Comparison of ENCODE assay signal across 9 mouse cellular contexts in genomic region chr16:18047660-18048059, GRCm38 (mm10). TPM values are rescaled to one million over a fixed set of nuclear protein-coding genes. Genes with fewer than 3 reads are reported as not detected.
A peak's percentile ranks its signal among the peaks of the same experiment; 100 is the strongest.
DNase-seq lines count a peak whose midpoint lies in the region; TF ChIP-seq lines count a peak whose summit lies in the region.
"Had no signal": no experiment of that assay in that cellular context is flagged by ENCODE, and none has a peak within 500 bp of the region (broad histone marks: within the 10 kb centered on the region; RNA-seq: fewer than 3 reads in every experiment).

No protein-coding gene starts in this region.

- peak; percentile 42 to 61 for DNase-seq in layer of hippocampus, adult 2 months (ENCODE audit: low spot score in 2 of 2)
- DNase-seq in layer of hippocampus, adult 8-10 months (ENCODE audit: low spot score in 2 of 2) = no peak
- peak; percentile 52 for DNase-seq in cerebellum, adult 8-10 months
- DNase-seq in heart, postnatal 4 days = peak; percentile 58
- peak; percentile 30 to 60 for DNase-seq in layer of hippocampus, postnatal 14 days (ENCODE audit: low spot score in 2 of 2)
- DNase-seq in naive thymus-derived CD4-positive, alpha-beta T cell, adult 2 months (ENCODE audit: low read depth) = peak; percentile 71
- DNase-seq in urinary bladder, postnatal 10 days (ENCODE audit: low spot score) = no peak

- H3K27me3 ChIP-seq in ES-Bruce4 (ENCODE audit: control insufficient read depth, insufficient read depth, low read length, poor library complexity, severe bottlenecking) = no peaks in the 10 kb centered on the region

- no peaks in the 10 kb centered on the region for H3K9me3 ChIP-seq in ES-Bruce4 (replicated peaks; ENCODE audit: control insufficient read depth, insufficient read depth, low read length, poor library complexity, severe bottlenecking)
- H3K9me3 ChIP-seq: embryonic facial prominence, embryonic 13.5 days had no signal

- H3K4me1 ChIP-seq in ES-Bruce4 (ENCODE audit: control insufficient read depth, insufficient read depth, low read length) = no peaks in the 10 kb centered on the region

- TF ChIP-seq CTCF in layer of hippocampus, adult 2 months (conservative IDR thresholded peaks at IDR 0.05) = peak; percentile 87
- peak; percentile 12 for TF ChIP-seq CTCF in ES-Bruce4 (IDR thresholded peaks at IDR 0.05; ENCODE audit: low read depth, low read length)

- no peak for TF ChIP-seq EP300 in ES-Bruce4 (IDR thresholded peaks at IDR 0.05; ENCODE audit: insufficient read depth, low read depth, low read length)

- H3K4me3 ChIP-seq in layer of hippocampus, adult 2 months = no peak overlapping the region
- no peak overlapping the region for H3K4me3 ChIP-seq in ES-Bruce4 (ENCODE audit: low read depth, low read length)
- H3K4me3 ChIP-seq: embryonic facial prominence, embryonic 13.5 days had no signal

- no peak for TF ChIP-seq POLR2A in ES-Bruce4 (IDR thresholded peaks at IDR 0.05; ENCODE audit: insufficient read depth, low read length)

- no peak overlapping the region for H3K9ac ChIP-seq in ES-Bruce4 (ENCODE audit: low read depth, poor library complexity, severe bottlenecking)
- H3K9ac ChIP-seq: embryonic facial prominence, embryonic 13.5 days had no signal

- no peaks in the 10 kb centered on the region for H3K36me3 ChIP-seq in ES-Bruce4 (ENCODE audit: control insufficient read depth, insufficient read depth, low read length, poor library complexity, severe bottlenecking)
- H3K36me3 ChIP-seq: embryonic facial prominence, embryonic 13.5 days had no signal

- no peak overlapping the region for H3K27ac ChIP-seq in layer of hippocampus, adult 2 months
- no peak overlapping the region for H3K27ac ChIP-seq in ES-Bruce4 (ENCODE audit: insufficient read depth, low read length)
- H3K27ac ChIP-seq: embryonic facial prominence, embryonic 13.5 days had no signal

RNA-seq across cellular contexts. Expression of gene Dgcr6, which starts 5.0 kb away (rescaled TPM):
- 10 to 100 TPM; 70.3 to 73.8 TPM for total RNA-seq in layer of hippocampus, adult 2 months (2021)
- 10 to 100 TPM; 72.9 to 89.1 (median 76.9) TPM for total RNA-seq in layer of hippocampus, adult 8-10 months (2022)
- 30.2 and 31.0 TPM in 2 replicates for polyA plus RNA-seq in ES-Bruce4 (2011; ENCODE audit: insufficient read depth, insufficient read length, low read depth, missing spikeins)
- total RNA-seq in heart, postnatal 4 days (2021) = 10 to 100 TPM; 42.4 to 48.6 TPM
- 10 to 100 TPM; 85.1 to 86.3 TPM for total RNA-seq in layer of hippocampus, postnatal 14 days (2021)

RNA-seq across cellular contexts. Expression of gene Prodh, which starts 42.3 kb away (rescaled TPM):
- total RNA-seq in layer of hippocampus, adult 2 months (2021) = 10 to 100 TPM; 45.1 to 48.2 TPM
- total RNA-seq in layer of hippocampus, adult 8-10 months (2022) = 10 to 100 TPM; 39.8 to 45.6 (median 40.5) TPM
- polyA plus RNA-seq in ES-Bruce4 (2011; ENCODE audit: insufficient read depth, insufficient read length, low read depth, missing spikeins) = 8.7 and 9.2 TPM in 2 replicates
- total RNA-seq in heart, postnatal 4 days (2021) = 1 to 10 TPM; 5.3 to 6.0 TPM
- 10 to 100 TPM; 31.0 to 43.6 TPM for total RNA-seq in layer of hippocampus, postnatal 14 days (2021)

Comparison
In these comparisons a context has a peak if more than half of its experiments do, and no peak if none do; other contexts are left out.
1. DNase-seq: peak in layer of hippocampus, adult 2 months (2 of 2), cerebellum, adult 8-10 months (single experiment), heart, postnatal 4 days (single experiment), layer of hippocampus, postnatal 14 days (2 of 2) and naive thymus-derived CD4-positive, alpha-beta T cell, adult 2 months (single experiment); none in layer of hippocampus, adult 8-10 months (0 of 2) and urinary bladder, postnatal 10 days (single experiment).
2. RNA of gene Prodh, which starts 42.3 kb away (total RNA-seq): 45.1 to 48.2 TPM in layer of hippocampus, adult 2 months, 31.0 to 43.6 TPM in layer of hippocampus, postnatal 14 days and 39.8 to 45.6 TPM in layer of hippocampus, adult 8-10 months; 5.3 to 6.0 TPM in heart, postnatal 4 days; every median in the first group is over 4 times any median in the second.